Mouse (Mus musculus) CH12.LX (cell line): ENCODE results near the gene Znrf3. TPM values are rescaled to one million over a fixed set of nuclear protein-coding genes. Genes with fewer than 3 reads are reported as not detected.

Source experiments
- DNase-seq: peaks from one replicate; pipeline ENCODE4 v3.0.0-alpha.2; 2013; ENCODE audit errors: extremely low read depth
- H3K27ac ChIP-seq: 2 replicates; pipeline ENCODE4 v1.5.1; 2012; ENCODE audit warnings: low read depth, mild to moderate bottlenecking, control low read depth, moderate library complexity; ENCODE audit not compliant: insufficient read depth
- H3K27me3 ChIP-seq: replicated peaks from 2 replicates; pipeline ENCODE3; 2012; ENCODE audit warnings: inconsistent platforms
- H3K36me3 ChIP-seq, 2 experiments: replicated peaks in 1 of 2; 2 replicates each; pipeline versions ENCODE3 to v1.6.1; 2012; ENCODE audit warnings: inconsistent platforms in 1 of 2, low read length in 1 of 2, mild to moderate bottlenecking in 1 of 2, mixed read lengths in 1 of 2, moderate library complexity in 1 of 2; ENCODE audit not compliant: control insufficient read depth in 1 of 2, insufficient read depth in 1 of 2
- H3K4me1 ChIP-seq, 2 experiments: 2 replicates each; pipeline ENCODE4 v1.6.1; 2012; ENCODE audit warnings: inconsistent platforms in 1 of 2, moderate library complexity in 1 of 2; ENCODE audit not compliant: insufficient read depth in 2 of 2, control insufficient read depth in 1 of 2
- H3K4me2 ChIP-seq: 2 replicates; pipeline ENCODE4 v1.6.1; 2012; ENCODE audit warnings: low read depth, mild to moderate bottlenecking, control low read depth; ENCODE audit not compliant: poor library complexity, insufficient read depth, severe bottlenecking
- H3K4me3 ChIP-seq, 3 experiments: fragments of 150-350 bp in 1 of 3; sonication (generic) in 1 of 3; replicated peaks in 1 of 3; 2 replicates each; pipeline versions ENCODE3 to v1.5.1; 2011 to 2012; ENCODE audit warnings: low read depth in 2 of 3, low read length in 2 of 3, mild to moderate bottlenecking in 2 of 3, moderate library complexity in 2 of 3, control low read depth in 1 of 3, improper control_type of control experiment in 1 of 3, inconsistent platforms in 1 of 3, mixed read lengths in 1 of 3; ENCODE audit not compliant: poor library complexity in 1 of 3
- H3K79me2 ChIP-seq: replicated peaks from 2 replicates; pipeline ENCODE4 v1.6.1; 2012; ENCODE audit warnings: mild to moderate bottlenecking, moderate library complexity; ENCODE audit not compliant: control insufficient read depth, poor library complexity, insufficient read depth, severe bottlenecking; ENCODE audit errors: extremely low read depth
- H3K9ac ChIP-seq: 2 replicates; pipeline ENCODE4 v1.6.1; 2012; ENCODE audit warnings: low read depth, mild to moderate bottlenecking, control low read depth, moderate library complexity; ENCODE audit not compliant: insufficient read depth
- H3K9me3 ChIP-seq: replicated peaks from 2 replicates; pipeline ENCODE3; 2012; ENCODE audit warnings: low read length, inconsistent platforms, mixed read lengths
- BHLHE40 ChIP-seq: IDR thresholded peaks from 2 replicates; pipeline ENCODE4 v1.6.1; 2011; ENCODE audit warnings: mild to moderate bottlenecking, low read depth, low read length, improper control_type of control experiment
- CHD1 ChIP-seq: IDR thresholded peaks from 2 replicates; pipeline ENCODE4 v1.6.1; 2012; ENCODE audit warnings: low read depth, low read length, improper control_type of control experiment, inconsistent platforms
- CTCF ChIP-seq, 2 experiments: IDR thresholded peaks in 1 of 2; conservative IDR thresholded peaks in 1 of 2; 2 replicates each; pipeline ENCODE4 v1.5.1; 2011 to 2012; ENCODE audit warnings: low read depth in 2 of 2, low read length in 2 of 2, improper control_type of control experiment in 1 of 2, inconsistent platforms in 1 of 2, mild to moderate bottlenecking in 1 of 2, moderate library complexity in 1 of 2
- ELF1 ChIP-seq: IDR thresholded peaks from 2 replicates; pipeline ENCODE4 v1.6.1; 2014; ENCODE audit warnings: low read depth, mild to moderate bottlenecking, inconsistent platforms, low read length, improper control_type of control experiment
- ETS1 ChIP-seq: conservative IDR thresholded peaks from 2 replicates; pipeline ENCODE4 v1.6.1; 2012; ENCODE audit warnings: low read depth, mild to moderate bottlenecking, inconsistent platforms, low read length, improper control_type of control experiment, moderate library complexity
- IRF4 ChIP-seq: IDR thresholded peaks from 2 replicates; pipeline ENCODE4 v1.6.1; 2014; ENCODE audit warnings: low read depth, mild to moderate bottlenecking, inconsistent platforms, low read length, improper control_type of control experiment
- JUN ChIP-seq: IDR thresholded peaks from 2 replicates; pipeline ENCODE4 v1.6.1; 2011; ENCODE audit warnings: low read depth, mild to moderate bottlenecking, low read length, improper control_type of control experiment, moderate library complexity; ENCODE audit not compliant: insufficient read depth
- JUND ChIP-seq: conservative IDR thresholded peaks from 2 replicates; pipeline ENCODE4 v1.6.1; 2011; ENCODE audit warnings: low read depth, low read length, improper control_type of control experiment
- MAFK ChIP-seq: IDR thresholded peaks from 2 replicates; pipeline ENCODE4 v1.6.1; 2011; ENCODE audit warnings: low read length, improper control_type of control experiment; ENCODE audit not compliant: insufficient replicate concordance
- MAX ChIP-seq: IDR thresholded peaks from 2 replicates; pipeline ENCODE4 v1.6.1; 2011; ENCODE audit warnings: low read length, improper control_type of control experiment
- RAD21 ChIP-seq: IDR thresholded peaks from 2 replicates; pipeline ENCODE4 v1.6.1; 2011; ENCODE audit warnings: low read depth, mild to moderate bottlenecking, low read length, improper control_type of control experiment, moderate library complexity
- SMC3 ChIP-seq: IDR thresholded peaks from 2 replicates; pipeline ENCODE4 v1.6.1; 2011; ENCODE audit warnings: low read depth, low read length, improper control_type of control experiment
- UBTF ChIP-seq: IDR thresholded peaks from 2 replicates; pipeline ENCODE4 v1.6.1; 2012; ENCODE audit warnings: low read depth, mild to moderate bottlenecking, inconsistent platforms, low read length, improper control_type of control experiment, moderate library complexity
- ZC3H11A ChIP-seq: IDR thresholded peaks from 2 replicates; pipeline ENCODE4 v1.6.1; 2012; ENCODE audit warnings: low read depth, mild to moderate bottlenecking, inconsistent platforms, low read length, improper control_type of control experiment
- ZNF384 ChIP-seq: IDR thresholded peaks from 2 replicates; pipeline ENCODE4 v1.6.1; 2012; ENCODE audit warnings: low read depth, low read length, improper control_type of control experiment, inconsistent platforms
- dilution Hi-C: fragments of 300-500 bp; cut with MboI; formaldehyde crosslinking; loops from 2 replicates; pipeline ENCODE4 v1.14.3; 2020; ENCODE audit warnings: low sequenced_read_pairs; ENCODE audit not compliant: extremely low pct_unique_long_range_greater_than_20kb, extremely low pct_ligation_motif_present
- in situ Hi-C: fragments of 300-500 bp; cut with MboI; formaldehyde crosslinking; loops from 3 replicates; pipeline ENCODE4 v1.14.3; 2019; ENCODE audit warnings: low sequenced_read_pairs, low pct_ligation_motif_present, low pct_unique_long_range_greater_than_20kb, mixed read lengths
- polyA plus RNA-seq: library from polyadenylated mRNA; unstranded; fragments of >175 nt; gene quantifications from 2 replicates; pipeline ENCODE4 v1.2.1, GENCODE M21; 2012; ENCODE audit warnings: low read depth; ENCODE audit not compliant: insufficient read length
- total RNA-seq, 2 experiments: library from RNA; depleted of rRNA; stranded (reverse); fragments of 300-350 nt in 1 of 2; fragments of >200 nt in 1 of 2; gene quantifications; 2 replicates each; pipeline ENCODE4 v1.2.3; 2012 to 2014

Znrf3 gene
- total and polyA plus RNA-seq, 3 experiments: 1.1 to 2.7 (median 1.3) TPM

DNA sequence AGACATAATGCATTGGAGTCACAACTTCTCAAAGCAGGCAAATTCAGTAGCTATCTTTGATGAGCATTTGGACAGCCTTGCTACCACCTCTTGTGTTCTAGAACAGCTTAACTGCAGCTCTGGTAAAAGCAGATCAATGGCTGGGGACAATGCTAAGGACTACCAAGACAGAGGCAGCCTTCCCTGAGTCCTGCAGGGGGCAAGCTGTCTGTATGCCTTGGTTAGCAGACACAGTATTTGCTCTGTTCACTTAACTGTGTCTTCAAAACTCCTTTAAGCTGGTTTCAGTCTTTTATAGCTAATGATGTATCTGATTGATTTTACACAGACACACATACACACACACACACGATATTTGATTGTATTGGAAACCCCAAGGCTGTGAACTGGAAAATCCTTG is 117.0 kb downstream of the Znrf3 start:
- no peaks in the 10 kb centered on the region for H3K79me2 ChIP-seq
- peaks cover 2 to 26% of the 10 kb centered on the region in 2 experiments; a peak in 3 of 4 replicates for H3K4me1 ChIP-seq
- no peak overlapping the region for H3K27ac ChIP-seq
- no peak for DNase-seq
- H3K4me2 ChIP-seq: no peak overlapping the region
- dilution Hi-C loops: no loop called here
- in situ Hi-C loops: no loop called here
- H3K27me3 ChIP-seq: no peaks in the 10 kb centered on the region
- no peak overlapping the region for H3K9ac ChIP-seq
- peaks cover 0 to 4% of the 10 kb centered on the region in 2 experiments for H3K36me3 ChIP-seq
- H3K4me3 ChIP-seq: no peak overlapping the region
- no peaks in the 10 kb centered on the region for H3K9me3 ChIP-seq
- no peak for TF ChIP-seq ELF1
- TF ChIP-seq SMC3: peak; percentile 17; the same call in 1 of the 2 replicates
- no peak for TF ChIP-seq ZC3H11A
- TF ChIP-seq MAFK: no peak
- no peak for TF ChIP-seq IRF4
- TF ChIP-seq MAX: no peak
- TF ChIP-seq UBTF: no peak
- peak in 1 of 2 experiments; percentile 49; a peak in 2 of 4 replicates for TF ChIP-seq CTCF (conservative IDR thresholded peaks at IDR 0.05 in 1 of 2, IDR thresholded peaks at IDR 0.05 in 1 of 2; ENCODE audit: low read depth in 2 of 2, low read length in 2 of 2)
- peak; percentile 25 for TF ChIP-seq RAD21

DNA sequence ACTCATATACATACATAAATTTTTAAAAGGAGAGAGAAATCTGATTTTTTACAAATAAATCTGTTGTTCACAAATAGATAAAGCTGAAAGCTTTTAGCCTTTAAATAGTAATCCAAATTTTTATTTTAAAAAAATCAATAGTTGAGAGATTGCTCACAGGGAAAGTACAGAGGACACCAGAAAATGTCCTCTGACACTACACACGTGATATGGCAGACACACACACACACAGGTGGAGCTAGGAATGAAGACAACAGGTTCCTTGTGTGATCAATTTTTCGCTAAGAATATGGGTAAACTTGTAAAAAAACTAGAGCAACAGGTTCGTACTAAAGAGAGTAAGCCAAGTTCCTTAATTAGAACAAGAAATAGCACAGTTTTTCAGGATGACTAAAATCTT is 118.4 kb downstream of the Znrf3 start:
- TF ChIP-seq ZNF384: peak; percentile 78; the same call in 1 of the 2 replicates
- TF ChIP-seq RAD21: no peak
- peak; percentile 91 for TF ChIP-seq BHLHE40
- TF ChIP-seq CHD1: no peak
- TF ChIP-seq, all 38 proteins: peak for 2
- H3K4me1 ChIP-seq: peaks cover 2 to 26% of the 10 kb centered on the region in 2 experiments; a peak in 3 of 4 replicates
- dilution Hi-C loops: no loop called here

DNA sequence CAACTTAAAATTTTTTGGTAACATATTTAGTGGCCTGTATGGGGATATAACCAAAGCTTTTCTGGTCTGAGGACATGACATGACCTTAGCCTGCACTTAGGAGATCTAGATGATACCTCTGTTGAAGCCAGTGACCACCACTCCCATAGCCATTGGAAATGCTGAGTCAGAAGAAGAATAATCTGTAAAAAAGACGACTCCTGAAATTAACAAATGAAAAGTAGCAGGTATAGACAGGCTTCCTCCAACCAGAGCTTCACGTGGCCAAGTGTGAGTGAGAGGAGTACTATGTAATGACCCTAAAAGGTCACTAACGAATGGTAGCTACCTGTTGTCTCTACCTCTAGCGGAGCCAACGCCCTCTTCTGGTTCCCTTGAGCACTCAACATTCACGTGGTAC is 119.4 kb downstream of the Znrf3 start:
- Histone ChIP-seq H3K36me3 (peaks cover 0 to 3% of the 10 kb centered on the region in 2 experiments), H3K4me2 (no peak overlapping the region), H3K79me2 (no peaks in the 10 kb centered on the region), H3K9ac (no peak overlapping the region), H3K4me1 (peaks cover 2 to 26% of the 10 kb centered on the region in 2 experiments; a peak in 3 of 4 replicates), H3K27me3 (no peaks in the 10 kb centered on the region), H3K27ac (no peak overlapping the region), H3K4me3 (no peak overlapping the region), H3K9me3 (no peaks in the 10 kb centered on the region)
- DNase-seq: no peak
- in situ Hi-C loops: no loop called here
- dilution Hi-C loops: no loop called here
- TF ChIP-seq JUN (peak; percentile 64; the same call in 1 of the 2 replicates), BHLHE40 (peak; percentile 88), IRF4 (peak; percentile 83), MAFK (peak; percentile 83), ETS1 (peak; percentile 13; the same call in 1 of the 2 replicates), ZNF384 (peak; percentile 16; the same call in 1 of the 2 replicates), CHD1 (no peak), ZC3H11A (no peak), JUND (peak; percentile 82), CTCF (conservative IDR thresholded peaks at IDR 0.05 in 1 of 2, IDR thresholded peaks at IDR 0.05 in 1 of 2; ENCODE audit: low read depth in 2 of 2, low read length in 2 of 2) (peak in 1 of 2 experiments; percentile 9; a peak in 1 of 4 replicates)

More for the DNA sequence above, 118.4 kb downstream of the Znrf3 start:
- no peak for DNase-seq
- Histone ChIP-seq H3K4me3 (no peak overlapping the region), H3K27me3 (no peaks in the 10 kb centered on the region), H3K9ac (no peak overlapping the region), H3K79me2 (no peaks in the 10 kb centered on the region), H3K27ac (no peak overlapping the region), H3K36me3 (peaks cover 0 to 4% of the 10 kb centered on the region in 2 experiments), H3K9me3 (no peaks in the 10 kb centered on the region), H3K4me2 (no peak overlapping the region)
- in situ Hi-C loops: no loop called here
